ENCODE assay signal across 12 mouse cellular contexts in the genomic region with DNA sequence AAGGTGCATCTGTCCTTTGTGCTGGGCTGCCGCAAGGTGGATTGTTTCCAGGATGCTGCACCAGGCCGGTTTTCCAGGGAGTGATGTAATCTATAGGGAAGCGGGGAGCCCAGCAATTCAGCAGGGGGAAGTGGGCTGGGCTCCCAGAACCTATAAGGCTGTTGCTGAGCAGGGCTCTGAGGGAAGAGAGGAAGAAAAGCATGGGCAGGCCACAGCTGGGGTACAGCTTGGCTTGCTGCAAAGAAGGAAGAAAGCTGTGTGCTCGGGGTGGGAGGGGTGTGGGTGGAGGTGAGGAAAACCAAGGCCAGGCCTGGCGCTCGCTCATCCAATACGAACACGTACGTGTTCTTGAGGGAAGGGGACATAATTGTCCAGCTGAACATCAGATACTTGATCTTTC.
A peak's percentile ranks its signal among the peaks of the same experiment; 100 is the strongest.
DNase-seq lines count a peak whose midpoint lies in the region; ATAC-seq and TF ChIP-seq lines count a peak whose summit lies in the region.
"Had no signal": no experiment of that assay in that cellular context is flagged by ENCODE, and none has a peak within 500 bp of the region (broad histone marks: within the 10 kb centered on the region; RNA-seq: fewer than 3 reads in every experiment).

No protein-coding gene starts in this region.

- H3K27me3 ChIP-seq in forebrain, embryonic 16.5 days (replicated peaks; ENCODE audit: control insufficient read depth, insufficient read depth, low read length): no peaks in the 10 kb centered on the region
- peaks cover 5% of the 10 kb centered on the region; the same call in 1 of the 2 replicates for H3K27me3 ChIP-seq in forebrain, embryonic 10.5 days (ENCODE audit: poor library complexity, severe bottlenecking)
- H3K27me3 ChIP-seq in lung, embryonic 14.5 days (ENCODE audit: insufficient read depth, low read length): no peaks in the 10 kb centered on the region
- H3K27me3 ChIP-seq in small intestine, adult 2 months (ENCODE audit: control insufficient read depth, insufficient read depth, low read length): no peaks in the 10 kb centered on the region
- H3K27me3 ChIP-seq: megakaryocyte, embryonic 14.5 days had no signal

- intact Hi-C loops in heart, postnatal 25 days (cut with DNase I): no loop called here

- DNase-seq in forebrain, embryonic 10.5 days (ENCODE audit: extremely low spot score, low spot score): no peak
- DNase-seq in lung, embryonic 14.5 days: peak; percentile 15
- no peak for DNase-seq in lung, postnatal 36 days
- no peak for DNase-seq in frontal cortex, adult 2 months (ENCODE audit: extremely low spot score in 1 of 2, low spot score in 1 of 2)
- DNase-seq in heart, postnatal 25 days (ENCODE audit: low spot score): no peak
- DNase-seq: cerebellum, adult 11-12 months; forebrain, postnatal 0 days; kidney, postnatal 14 days had no signal

- no peak overlapping the region for H3K9ac ChIP-seq in forebrain, embryonic 16.5 days (replicated peaks; ENCODE audit: low read depth, low read length)
- no peak overlapping the region for H3K9ac ChIP-seq in lung, embryonic 14.5 days
- H3K9ac ChIP-seq: forebrain, postnatal 0 days had no signal

- H3K4me2 ChIP-seq in forebrain, embryonic 16.5 days (ENCODE audit: low read length): no peak overlapping the region
- H3K4me2 ChIP-seq in lung, embryonic 14.5 days: no peak overlapping the region

- 61% methylated on average over 9 of the region's 9 CpGs for WGBS in forebrain, embryonic 16.5 days
- 71% methylated on average over 9 of the region's 9 CpGs for WGBS in forebrain, embryonic 10.5 days
- WGBS in lung, embryonic 14.5 days: 57% methylated on average over 9 of the region's 9 CpGs
- WGBS in small intestine, adult 2 months: 58% methylated on average over 9 of the region's 9 CpGs

- TF ChIP-seq CTCF in lung, embryonic 14.5 days (IDR thresholded peaks at IDR 0.05; ENCODE audit: low read depth): no peak
- TF ChIP-seq CTCF in small intestine, adult 2 months (IDR thresholded peaks at IDR 0.05; ENCODE audit: extremely low read depth, insufficient read length, insufficient replicate concordance, low read depth, low read length): no peak

- H3K4me3 ChIP-seq in forebrain, embryonic 16.5 days (replicated peaks; ENCODE audit: low read length): no peak overlapping the region
- H3K4me3 ChIP-seq in forebrain, embryonic 10.5 days: no peak overlapping the region
- H3K4me3 ChIP-seq in lung, embryonic 14.5 days (ENCODE audit: low read depth, low read length): no peak overlapping the region
- H3K4me3 ChIP-seq in brown adipose tissue, adult 24 weeks (ENCODE audit: insufficient read depth, low read depth, low read length): no peak overlapping the region
- no peak overlapping the region for H3K4me3 ChIP-seq in small intestine, adult 2 months (ENCODE audit: low read depth, low read length)
- H3K4me3 ChIP-seq: megakaryocyte, embryonic 14.5 days had no signal

- ATAC-seq in forebrain, embryonic 16.5 days: peak; percentile 20; the same call in 1 of the 2 replicates
- peak; percentile 61; the same call in 1 of the 2 replicates for ATAC-seq in lung, embryonic 14.5 days (ENCODE audit: insufficient read depth)
- ATAC-seq: forebrain, postnatal 0 days had no signal

- no peaks in the 10 kb centered on the region for H3K9me3 ChIP-seq in forebrain, embryonic 16.5 days (ENCODE audit: control insufficient read depth, low read length)
- no peaks in the 10 kb centered on the region for H3K9me3 ChIP-seq in forebrain, embryonic 10.5 days
- H3K9me3 ChIP-seq in lung, embryonic 14.5 days (ENCODE audit: low read depth, low read length): no peaks in the 10 kb centered on the region
- H3K9me3 ChIP-seq: megakaryocyte, embryonic 14.5 days had no signal

- no peak overlapping the region for H3K27ac ChIP-seq in forebrain, embryonic 16.5 days (ENCODE audit: low read length)
- H3K27ac ChIP-seq in forebrain, embryonic 10.5 days: no peak overlapping the region
- no peak overlapping the region for H3K27ac ChIP-seq in lung, embryonic 14.5 days (ENCODE audit: low read depth)
- H3K27ac ChIP-seq in brown adipose tissue, adult 24 weeks (replicated peaks; ENCODE audit: low read depth, low read length): peak overlapping the region; percentile 99
- H3K27ac ChIP-seq in small intestine, adult 2 months (ENCODE audit: insufficient read depth, low read depth, low read length): 0 out of 2 replicates have a peak overlapping the region, but pooled peaks have one; percentile 4

- H3K36me3 ChIP-seq in forebrain, embryonic 16.5 days (ENCODE audit: control insufficient read depth, insufficient read depth): no peaks in the 10 kb centered on the region
- H3K36me3 ChIP-seq in forebrain, embryonic 10.5 days (replicated peaks): no peaks in the 10 kb centered on the region
- no peaks in the 10 kb centered on the region for H3K36me3 ChIP-seq in lung, embryonic 14.5 days (ENCODE audit: insufficient read depth)
- no peaks in the 10 kb centered on the region for H3K36me3 ChIP-seq in small intestine, adult 2 months (ENCODE audit: control insufficient read depth, insufficient read depth, low read length)

- no peak for TF ChIP-seq POLR2A in small intestine, adult 2 months (IDR thresholded peaks at IDR 0.05; ENCODE audit: low read depth, low read length)

- no peaks in the 10 kb centered on the region for H3K4me1 ChIP-seq in forebrain, embryonic 16.5 days (replicated peaks; ENCODE audit: control insufficient read depth, insufficient read depth, low read length)
- H3K4me1 ChIP-seq in forebrain, embryonic 10.5 days: peaks cover 15% of the 10 kb centered on the region
- H3K4me1 ChIP-seq in lung, embryonic 14.5 days (ENCODE audit: insufficient read depth): no peaks in the 10 kb centered on the region
- H3K4me1 ChIP-seq in brown adipose tissue, adult 24 weeks (ENCODE audit: control insufficient read depth, insufficient read depth, insufficient read length, low read length): peaks cover 7% of the 10 kb centered on the region
- no peaks in the 10 kb centered on the region for H3K4me1 ChIP-seq in small intestine, adult 2 months (ENCODE audit: control insufficient read depth, insufficient read depth, insufficient read length, low read length)

Comparison
In these comparisons a context has a peak if more than half of its experiments do, and no peak if none do; other contexts are left out.
1. H3K27ac ChIP-seq: peak in brown adipose tissue, adult 24 weeks (single experiment) and small intestine, adult 2 months (single experiment); none in forebrain, embryonic 16.5 days (single experiment), forebrain, embryonic 10.5 days (single experiment) and lung, embryonic 14.5 days (single experiment).